Mouse (Mus musculus) liver, postnatal 0 days (tissue): ENCODE measurements around the gene Rasgef1a.

Source experiments
- CTCF ChIP-seq: sonication (generic); IDR thresholded peaks from 2 replicates; pipeline ENCODE4 v1.5.1; 2016; ENCODE audit warnings: antibody characterized with exemption, low read depth
- EP300 ChIP-seq: IDR thresholded peaks from 2 replicates; pipeline ENCODE4 v1.6.1; 2016; ENCODE audit warnings: antibody characterized with exemption, low read depth, mild to moderate bottlenecking

DNA sequence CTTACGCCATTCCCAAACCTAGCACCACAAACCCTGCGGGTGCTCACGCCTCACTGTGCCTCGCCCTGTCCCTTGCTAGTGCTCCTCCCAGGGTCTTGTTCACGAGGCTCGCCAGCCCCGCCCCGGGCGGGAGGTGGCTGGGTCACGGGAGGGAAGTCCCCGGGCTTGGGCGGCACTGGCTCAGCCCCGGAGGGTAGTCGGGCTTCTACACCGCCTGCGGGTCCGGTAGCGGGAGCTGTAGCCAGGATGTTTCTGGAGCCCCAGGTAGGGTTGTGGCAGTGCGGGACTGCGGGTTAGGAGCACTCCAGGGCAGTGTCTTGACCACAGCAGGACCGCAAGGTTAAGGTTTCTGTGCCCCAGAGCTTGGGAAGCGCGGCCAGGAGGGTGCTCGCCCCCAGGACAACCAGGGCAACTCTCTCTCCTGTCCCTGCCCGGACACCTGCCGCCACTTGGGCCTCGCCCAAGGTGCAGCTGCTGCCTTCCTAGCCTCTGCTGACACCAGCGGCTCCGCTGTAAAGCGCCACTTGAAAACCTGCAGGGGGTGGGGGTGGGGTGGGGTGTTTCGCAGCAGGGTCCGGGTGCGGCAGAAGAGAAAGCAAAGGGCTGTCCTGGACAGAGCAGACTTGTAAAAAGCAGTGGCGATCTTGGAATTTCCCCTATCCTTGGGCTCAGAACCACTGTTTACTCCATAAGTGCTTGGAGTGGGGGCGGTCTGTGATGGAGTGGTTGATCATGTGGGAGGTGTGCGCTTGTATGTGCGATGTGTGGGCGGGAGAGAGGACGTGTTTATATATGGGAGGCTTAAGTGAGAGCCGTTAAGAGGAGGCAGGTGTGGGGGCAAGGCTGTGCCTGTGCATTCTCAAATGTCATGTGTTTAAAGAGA, 55.2 kb downstream of the Rasgef1a start:
- TF ChIP-seq CTCF, result no peak
- no peak for TF ChIP-seq EP300
